Mouse (Mus musculus) subcutaneous adipose tissue, adult 2 months (tissue): ENCODE data around the gene Slc25a30. TPM values are rescaled to one million over a fixed set of nuclear protein-coding genes. Genes with fewer than 3 reads are reported as not detected.

Experiments used
- polyA plus RNA-seq: library from polyadenylated mRNA; depleted of rRNA; stranded (reverse); fragments of >200 nt; gene quantifications from 2 replicates; pipeline ENCODE4 v1.2.3, GENCODE M21; 2012; ENCODE audit warnings: low replicate concordance; rRNA removed

Gene Slc25a30
- 5.9 and 9.7 TPM in 2 replicates for polyA plus RNA-seq

GRCm38 (mm10) chr14:75786868-75787793 is at the start of gene Slc25a30:
Gene Slc25a30 (minus strand): TSS chr14:75787037.

GRCm38 (mm10) chr14:75753991-75754817 is 32.6 kb downstream of the Slc25a30 start, which contains the start of gene Cog3:
Gene Cog3 (minus strand): TSS chr14:75754517.

Other genes starting within 250 kb of the Slc25a30 start
- gene Spert, start 193.9 kb downstream of the Slc25a30 start, polyA plus RNA-seq: not detected in 2 replicates
- not detected in 2 replicates for gene Erich6b, start 144.8 kb downstream of the Slc25a30 start, polyA plus RNA-seq
- gene Cog3, start 32.5 kb downstream of the Slc25a30 start, polyA plus RNA-seq: 10.1 and 18.0 TPM in 2 replicates
- 1,171 and 2,755 TPM in 2 replicates for gene Tpt1, start 58.1 kb upstream of the Slc25a30 start, polyA plus RNA-seq
- gene Kctd4, start 168.0 kb upstream of the Slc25a30 start, polyA plus RNA-seq: 0.54 TPM in 1 of 2 replicates, not detected in the other
- 2.9 and 6.9 TPM in 2 replicates for gene Gtf2f2, start 223.8 kb upstream of the Slc25a30 start, polyA plus RNA-seq